Mouse (Mus musculus): ENCODE data around the gene Rxfp1. TPM values are rescaled to one million over a fixed set of nuclear protein-coding genes. Genes with fewer than 3 reads are reported as not detected.
A peak's percentile ranks its signal among the peaks of the same experiment; 100 is the strongest.

Rxfp1 gene
- polyA plus RNA-seq, 1 experiment from 2014 or later: 1.6 TPM

- under 1% methylated on average over 7 of the region's 11 CpGs for WGBS
- ATAC-seq (ENCODE audit: low read depth): peak; percentile 71
- peak within 1 kb of the TSS; percentile 72 for H3K4me2 ChIP-seq (ENCODE audit: low read depth, low read length)
- peak within 1 kb of the TSS; percentile 76 for H3K9ac ChIP-seq (ENCODE audit: low read length)
- H3K4me1 ChIP-seq (replicated peaks; ENCODE audit: control insufficient read depth, insufficient read depth, low read length): peaks cover 5% of the 10 kb centered on the region; the same call in 1 of the 2 replicates
- peaks cover 23% of the 10 kb centered on the region for H3K36me3 ChIP-seq (ENCODE audit: control insufficient read depth, insufficient read depth, low read length)
- peak within 1 kb of the TSS; percentile 79 for H3K4me3 ChIP-seq (ENCODE audit: low read length)
- no peaks in the 10 kb centered on the region for H3K27me3 ChIP-seq (ENCODE audit: control insufficient read depth, insufficient read depth, low read depth, low read length)
- H3K9me3 ChIP-seq (ENCODE audit: control insufficient read depth, low read length): no peaks in the 10 kb centered on the region; the same call in 1 of the 2 replicates
- peak within 1 kb of the TSS; percentile 84 for H3K27ac ChIP-seq (ENCODE audit: low read length)
Measured at GRCm38 (mm10) chr3:79629416-79629730, 108.3 kb downstream of the Rxfp1 start, which contains the start of gene Etfdh. TSS of gene Etfdh (minus strand) at chr3:79629500.

- peaks cover 5% of the 10 kb centered on the region; the same call in 1 of the 2 replicates for H3K4me1 ChIP-seq (replicated peaks; ENCODE audit: control insufficient read depth, insufficient read depth, low read length)
- peak within 1 kb of the TSS; percentile 72 for H3K4me2 ChIP-seq (ENCODE audit: low read depth, low read length)
- H3K4me3 ChIP-seq (ENCODE audit: low read length): peak within 1 kb of the TSS; percentile 79
- peak within 1 kb of the TSS; percentile 76 for H3K9ac ChIP-seq (ENCODE audit: low read length)
- H3K9me3 ChIP-seq (ENCODE audit: control insufficient read depth, low read length): no peaks in the 10 kb centered on the region; the same call in 1 of the 2 replicates
- ATAC-seq (ENCODE audit: low read depth): peak; percentile 99
- under 1% methylated on average over 59 of the region's 60 CpGs for WGBS
- H3K27me3 ChIP-seq (ENCODE audit: control insufficient read depth, insufficient read depth, low read depth, low read length): no peaks in the 10 kb centered on the region
- H3K27ac ChIP-seq (ENCODE audit: low read length): peak within 1 kb of the TSS; percentile 84
- H3K36me3 ChIP-seq (ENCODE audit: control insufficient read depth, insufficient read depth, low read length): peaks cover 22% of the 10 kb centered on the region
Measured at GRCm38 (mm10) chr3:79628561-79629415, 108.9 kb downstream of the Rxfp1 start, which contains the start of gene 4930579G24Rik. TSS of gene 4930579G24Rik (plus strand) at chr3:79629079.

- no peak for ATAC-seq (ENCODE audit: low read depth)
- 1% methylated on average over 9 of the region's 9 CpGs for WGBS
Measured at GRCm38 (mm10) chr3:79628182-79628560, 109.5 kb downstream of the Rxfp1 start.

GRCm38 (mm10) chr3:79627484-79628181 lies 110.0 kb downstream of the Rxfp1 start:
- Histone ChIP-seq H3K4me2 (ENCODE audit: low read depth, low read length) (peak overlapping the region; percentile 59), H3K4me1 (replicated peaks; ENCODE audit: control insufficient read depth, insufficient read depth, low read length) (peaks cover 5% of the 10 kb centered on the region; the same call in 1 of the 2 replicates), H3K4me3 (ENCODE audit: low read length) (peak overlapping the region; percentile 79), H3K36me3 (ENCODE audit: control insufficient read depth, insufficient read depth, low read length) (peaks cover 11% of the 10 kb centered on the region), H3K27ac (ENCODE audit: low read length) (no peak overlapping the region), H3K9ac (ENCODE audit: low read length) (peak overlapping the region; percentile 66), H3K27me3 (ENCODE audit: control insufficient read depth, insufficient read depth, low read depth, low read length) (no peaks in the 10 kb centered on the region), H3K9me3 (ENCODE audit: control insufficient read depth, low read length) (no peaks in the 10 kb centered on the region)
- WGBS: 18% methylated on average over 10 of the region's 10 CpGs
- ATAC-seq (ENCODE audit: low read depth): no peak

More at GRCm38 (mm10) chr3:79628182-79628560, 109.5 kb downstream of the Rxfp1 start:
- Histone ChIP-seq H3K9me3 (ENCODE audit: control insufficient read depth, low read length) (no peaks in the 10 kb centered on the region), H3K4me3 (ENCODE audit: low read length) (peak overlapping the region; percentile 79), H3K4me1 (replicated peaks; ENCODE audit: control insufficient read depth, insufficient read depth, low read length) (peaks cover 5% of the 10 kb centered on the region; the same call in 1 of the 2 replicates), H3K9ac (ENCODE audit: low read length) (peak overlapping the region; percentile 66), H3K27me3 (ENCODE audit: control insufficient read depth, insufficient read depth, low read depth, low read length) (no peaks in the 10 kb centered on the region), H3K36me3 (ENCODE audit: control insufficient read depth, insufficient read depth, low read length) (peaks cover 16% of the 10 kb centered on the region), H3K27ac (ENCODE audit: low read length) (peak overlapping the region; percentile 67), H3K4me2 (ENCODE audit: low read depth, low read length) (peak overlapping the region; percentile 59)

- Histone ChIP-seq H3K9ac (ENCODE audit: low read length) (no peak overlapping the region), H3K27me3 (ENCODE audit: control insufficient read depth, insufficient read depth, low read depth, low read length) (no peaks in the 10 kb centered on the region), H3K9me3 (ENCODE audit: control insufficient read depth, low read length) (no peaks in the 10 kb centered on the region), H3K36me3 (ENCODE audit: control insufficient read depth, insufficient read depth, low read length) (peaks cover 27% of the 10 kb centered on the region), H3K4me1 (replicated peaks; ENCODE audit: control insufficient read depth, insufficient read depth, low read length) (no peaks in the 10 kb centered on the region), H3K4me2 (ENCODE audit: low read depth, low read length) (no peak overlapping the region), H3K27ac (ENCODE audit: low read length) (no peak overlapping the region), H3K4me3 (ENCODE audit: low read length) (no peak overlapping the region)
- WGBS: 83% methylated on average over 2 of the region's 2 CpGs
- ATAC-seq (ENCODE audit: low read depth): no peak
Measured at GRCm38 (mm10) chr3:79609886-79610285, 127.8 kb downstream of the Rxfp1 start.

- no peak overlapping the region for H3K4me3 ChIP-seq (ENCODE audit: low read length)
- H3K36me3 ChIP-seq (ENCODE audit: control insufficient read depth, insufficient read depth, low read length): peaks cover 35% of the 10 kb centered on the region
- no peak overlapping the region for H3K9ac ChIP-seq (ENCODE audit: low read length)
- ATAC-seq (ENCODE audit: low read depth): no peak
- peaks cover 10% of the 10 kb centered on the region for H3K4me1 ChIP-seq (replicated peaks; ENCODE audit: control insufficient read depth, insufficient read depth, low read length)
- WGBS: 90% methylated on average over 7 of the region's 7 CpGs
- H3K27me3 ChIP-seq (ENCODE audit: control insufficient read depth, insufficient read depth, low read depth, low read length): no peaks in the 10 kb centered on the region
- H3K4me2 ChIP-seq (ENCODE audit: low read depth, low read length): no peak overlapping the region
- no peaks in the 10 kb centered on the region for H3K9me3 ChIP-seq (ENCODE audit: control insufficient read depth, low read length)
- H3K27ac ChIP-seq (ENCODE audit: low read length): no peak overlapping the region
Measured at GRCm38 (mm10) chr3:79595468-79595867, 142.2 kb downstream of the Rxfp1 start.

- WGBS: 1% methylated on average over 15 of the region's 15 CpGs
- no peaks in the 10 kb centered on the region for H3K9me3 ChIP-seq (ENCODE audit: control insufficient read depth, low read length)
- peak overlapping the region; percentile 89 for H3K27ac ChIP-seq (ENCODE audit: low read length)
- no peaks in the 10 kb centered on the region for H3K27me3 ChIP-seq (ENCODE audit: control insufficient read depth, insufficient read depth, low read depth, low read length)
- peak overlapping the region; percentile 86 for H3K4me2 ChIP-seq (ENCODE audit: low read depth, low read length)
- ATAC-seq (ENCODE audit: low read depth): peak; percentile 26
- peak overlapping the region; percentile 91 for H3K4me3 ChIP-seq (ENCODE audit: low read length)
- H3K36me3 ChIP-seq (ENCODE audit: control insufficient read depth, insufficient read depth, low read length): peaks cover 15% of the 10 kb centered on the region
- H3K9ac ChIP-seq (ENCODE audit: low read length): peak overlapping the region; percentile 93
- peaks cover 10% of the 10 kb centered on the region for H3K4me1 ChIP-seq (replicated peaks; ENCODE audit: control insufficient read depth, insufficient read depth, low read length)
Measured at GRCm38 (mm10) chr3:79591793-79592471, 145.7 kb downstream of the Rxfp1 start.
